Mouse (Mus musculus): ENCODE results near the gene Hist2h2ac.
"Not testable (repeated sequence)": the region's sequence is repeated elsewhere in the genome, so short reads cannot be mapped to it uniquely, and the experiment has no call there.

Hist2h2ac gene

DNA sequence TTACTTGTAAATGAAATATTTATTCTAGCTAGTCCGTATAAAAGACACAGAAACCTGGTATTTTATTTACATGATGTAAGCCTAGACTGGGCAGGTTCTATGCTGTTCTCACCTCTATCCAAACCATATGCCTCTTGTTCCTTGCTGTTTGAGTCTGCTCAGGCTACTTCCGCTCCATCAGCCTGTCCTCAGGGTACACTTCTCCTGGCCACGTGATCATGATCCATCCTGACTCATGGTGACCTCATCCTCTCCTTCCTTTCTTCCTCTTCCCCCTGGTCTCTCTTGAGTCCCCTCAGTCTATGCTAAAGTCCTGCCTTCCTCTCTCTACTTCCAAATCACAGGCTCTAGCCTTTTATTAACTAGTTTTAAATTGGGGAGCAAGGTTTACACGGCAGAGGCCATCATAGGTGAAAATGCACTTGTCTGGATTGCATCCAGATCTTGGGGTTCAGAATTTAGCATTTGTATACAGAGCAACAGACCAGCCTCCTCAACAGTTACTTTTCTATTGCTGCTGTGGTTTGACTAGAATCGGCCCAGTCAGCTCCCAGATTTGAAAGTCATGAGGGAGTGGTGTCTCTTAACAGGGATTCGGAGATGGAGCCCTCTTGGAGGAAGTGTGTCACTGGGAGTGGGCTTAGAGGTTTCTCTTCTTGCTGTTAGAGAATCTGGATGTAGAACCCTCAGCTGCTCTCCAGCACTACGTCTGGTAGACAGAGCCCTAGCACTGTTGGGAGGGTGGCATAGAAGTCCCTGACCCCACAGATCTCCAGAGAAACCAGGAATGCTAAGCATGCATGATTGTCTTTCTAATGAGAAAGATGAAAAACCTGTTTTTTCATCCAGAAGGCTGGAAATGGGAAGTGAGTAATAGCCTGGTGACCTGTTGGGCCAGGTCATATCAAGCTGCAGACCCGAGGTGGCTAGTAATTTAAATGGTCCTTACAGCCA, 6.3 kb upstream of the Hist2h2ac start:
- DNase-seq: no peak

DNA sequence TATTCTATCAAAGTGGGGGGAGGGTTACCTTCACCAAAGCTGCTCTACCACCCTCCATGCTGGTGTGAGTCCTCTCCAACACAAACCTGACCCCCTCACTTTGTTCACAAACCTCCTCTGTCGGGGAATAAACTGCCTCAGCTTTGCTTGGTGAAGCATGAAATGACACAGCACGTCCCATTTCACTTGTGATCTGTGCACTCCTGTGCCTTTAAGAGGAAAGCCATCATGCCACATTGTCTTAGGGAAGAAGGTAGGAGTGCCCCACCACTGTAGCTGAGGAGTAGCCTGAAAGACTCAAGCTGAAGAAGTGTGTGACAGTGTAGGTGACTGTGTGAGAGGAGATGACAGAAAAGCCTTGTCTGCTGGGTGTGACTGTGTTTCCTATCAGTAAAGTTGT, 4.7 kb upstream of the Hist2h2ac start:
- no peak for DNase-seq

DNA sequence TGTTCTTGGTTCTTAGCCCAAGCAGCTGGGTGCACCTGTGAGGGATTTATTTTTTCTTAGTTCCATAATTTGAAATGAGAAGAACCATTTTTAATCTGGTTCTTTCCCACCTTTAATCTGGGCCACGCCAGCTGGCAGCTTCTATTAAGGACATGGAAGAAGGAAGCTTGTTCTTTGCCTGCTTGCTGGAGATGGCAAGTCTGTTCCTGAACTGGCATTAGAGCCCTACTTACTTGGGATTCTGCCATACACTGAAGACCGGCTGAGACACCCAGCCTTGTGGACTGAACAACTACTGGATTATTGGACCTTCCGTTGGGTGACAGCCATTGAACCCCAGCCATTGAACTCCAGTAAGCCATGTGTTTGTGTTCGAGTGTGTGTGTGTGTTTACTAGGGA, 2.1 kb upstream of the Hist2h2ac start:
- DNase-seq: no peak

DNA sequence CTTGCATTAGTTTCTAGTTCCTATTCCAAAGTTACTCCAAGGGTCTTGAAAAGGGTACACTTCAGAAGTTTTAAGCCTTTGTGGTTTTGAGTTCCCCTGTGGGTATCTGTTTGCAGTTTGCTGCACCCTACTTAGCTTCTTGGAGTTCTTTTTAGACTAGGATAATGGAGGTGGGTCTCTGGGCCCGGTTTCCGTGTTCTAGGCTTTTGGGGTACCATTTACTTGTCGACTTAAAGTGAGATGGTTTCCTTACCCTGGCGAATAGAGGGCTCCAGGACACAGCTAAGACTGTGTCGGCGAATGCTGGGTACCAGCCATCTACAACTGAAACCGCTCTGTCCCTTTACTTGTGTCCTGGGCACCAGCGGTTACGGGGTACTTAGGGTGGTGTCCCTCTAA, 959 bp upstream of the Hist2h2ac start:
- no peak for DNase-seq

DNA sequence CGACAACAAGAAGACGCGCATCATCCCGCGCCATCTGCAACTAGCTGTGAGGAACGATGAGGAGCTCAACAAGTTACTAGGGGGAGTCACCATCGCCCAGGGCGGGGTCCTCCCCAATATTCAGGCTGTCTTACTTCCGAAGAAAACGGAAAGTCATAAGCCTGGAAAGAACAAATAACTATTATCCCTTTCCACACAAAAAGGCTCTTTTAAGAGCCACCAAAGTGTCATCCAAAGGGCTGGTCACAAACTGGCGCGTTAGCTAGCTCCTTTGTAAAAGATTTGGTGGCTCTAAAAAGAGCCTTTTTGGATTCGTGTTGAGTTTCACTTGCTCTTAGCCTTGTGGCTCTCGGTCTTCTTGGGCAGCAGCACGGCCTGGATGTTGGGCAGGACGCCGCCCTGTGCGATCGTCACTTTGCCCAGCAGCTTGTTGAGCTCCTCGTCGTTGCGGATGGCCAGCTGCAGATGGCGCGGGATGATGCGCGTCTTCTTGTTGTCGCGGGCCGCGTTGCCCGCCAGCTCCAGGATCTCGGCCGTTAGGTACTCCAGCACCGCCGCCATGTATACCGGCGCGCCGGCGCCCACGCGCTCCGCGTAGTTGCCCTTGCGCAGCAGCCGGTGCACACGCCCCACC, 432 bp downstream of the Hist2h2ac start:
- DNase-seq: not testable (repeated sequence)

DNA sequence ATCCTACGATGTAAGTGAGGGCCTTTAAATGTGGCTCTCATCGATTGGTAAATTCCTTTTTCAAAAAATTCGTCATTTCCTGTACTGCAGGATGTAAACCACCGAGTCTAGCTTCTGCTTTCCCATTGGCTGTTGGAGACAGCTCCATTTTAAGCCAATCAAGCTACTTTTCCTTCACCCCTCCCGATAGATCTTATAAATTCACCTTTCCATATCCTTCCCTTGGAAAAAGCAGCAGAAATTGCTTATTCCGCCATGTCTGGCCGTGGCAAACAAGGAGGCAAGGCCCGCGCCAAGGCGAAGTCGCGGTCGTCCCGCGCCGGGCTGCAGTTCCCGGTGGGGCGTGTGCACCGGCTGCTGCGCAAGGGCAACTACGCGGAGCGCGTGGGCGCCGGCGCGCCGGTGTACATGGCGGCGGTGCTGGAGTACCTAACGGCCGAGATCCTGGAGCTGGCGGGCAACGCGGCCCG, 984 bp downstream of the Hist2h2ac start, which contains the start of the genes Bola1 and Hist2h2ab:
Gene Bola1 (minus strand): TSS at position 49 of the 470 bp plus-strand sequence.
Gene Hist2h2ab (plus strand): TSS at position 205 of the 470 bp plus-strand sequence.
- peak; percentile 71 to 90 for DNase-seq

DNA sequence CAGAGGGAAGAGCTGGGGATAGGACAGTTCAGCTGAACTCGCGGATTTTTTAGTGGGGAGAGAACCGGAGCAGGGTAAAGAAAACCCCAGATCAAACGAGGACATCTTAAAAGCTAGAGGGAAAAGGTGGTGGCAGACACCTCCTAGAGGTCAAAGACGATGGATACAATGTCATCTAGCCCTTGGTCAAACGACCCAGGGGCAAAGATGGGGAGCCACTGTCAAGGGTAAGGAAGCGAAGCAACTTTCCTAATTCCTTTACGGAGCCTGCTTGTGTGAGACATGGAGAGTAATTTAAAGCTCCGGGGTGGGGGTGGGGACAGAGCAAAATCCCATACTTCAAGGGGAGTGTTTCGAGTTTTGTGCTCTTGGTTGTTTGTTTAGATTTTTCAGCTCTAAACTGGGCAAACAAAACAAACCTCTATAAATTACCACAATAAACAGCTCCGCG, 1.5 kb downstream of the Hist2h2ac start:
- peak in 1 of 2 experiments; percentile 37 for DNase-seq

DNA sequence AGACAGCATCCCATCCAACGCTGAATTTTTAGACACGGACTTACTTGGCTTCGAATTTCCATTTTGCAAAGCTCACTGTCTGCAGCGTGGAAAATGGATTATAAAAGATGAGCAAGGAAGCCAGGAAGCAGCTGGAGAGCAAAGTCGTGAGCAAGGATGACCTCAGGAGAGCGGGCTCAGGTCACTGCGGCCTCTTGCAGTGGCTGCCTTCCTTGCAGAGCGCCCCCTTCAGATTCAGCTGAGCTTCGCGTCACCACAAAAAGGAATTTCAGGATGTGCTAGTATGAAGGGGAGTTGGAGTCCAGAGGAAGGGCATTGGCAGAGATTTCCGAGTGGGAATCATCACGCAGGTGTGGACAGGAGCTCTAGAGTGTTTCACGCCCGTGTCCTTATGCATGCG, 11.4 kb downstream of the Hist2h2ac start:
- DNase-seq: no peak

DNA sequence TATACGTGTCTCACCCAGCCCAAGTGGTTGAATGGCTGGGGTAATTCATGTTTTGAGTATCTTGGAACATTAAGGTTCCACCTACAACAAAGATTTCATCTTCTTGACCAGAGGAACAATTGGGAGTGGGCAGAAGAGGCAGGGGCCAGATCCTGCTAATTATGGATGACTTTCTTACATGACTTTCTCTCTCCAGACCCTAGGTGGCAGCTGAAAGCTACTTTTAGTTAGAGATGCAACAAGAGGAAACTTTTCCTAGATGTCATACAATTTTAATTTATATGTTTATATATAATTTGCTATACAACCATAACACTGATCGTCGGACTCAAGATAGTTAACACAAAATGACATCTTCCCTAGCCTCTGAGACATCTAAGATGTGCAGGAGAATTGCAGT, 12.9 kb downstream of the Hist2h2ac start:
- no peak for DNase-seq

DNA sequence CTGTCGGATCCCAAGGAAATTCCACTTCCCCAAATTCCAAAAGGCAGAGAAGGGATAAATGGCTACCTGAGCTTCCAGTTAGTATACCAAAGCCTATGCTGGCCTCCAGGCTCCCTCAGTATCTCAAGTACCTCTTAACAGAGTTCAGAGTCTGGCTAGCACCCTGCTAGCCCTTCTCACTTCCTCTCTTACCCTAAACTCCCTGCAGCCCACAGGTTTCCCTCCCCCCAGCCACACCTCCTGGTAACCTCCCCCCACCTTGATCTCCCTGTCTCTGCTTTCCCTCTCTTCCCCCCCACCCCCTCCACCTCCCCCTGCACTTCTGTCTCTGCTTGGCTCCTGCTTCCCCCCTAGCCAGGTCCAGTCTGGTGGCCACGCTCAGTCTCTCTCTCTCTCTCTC, 20.9 kb downstream of the Hist2h2ac start:
- no peak for DNase-seq

DNA sequence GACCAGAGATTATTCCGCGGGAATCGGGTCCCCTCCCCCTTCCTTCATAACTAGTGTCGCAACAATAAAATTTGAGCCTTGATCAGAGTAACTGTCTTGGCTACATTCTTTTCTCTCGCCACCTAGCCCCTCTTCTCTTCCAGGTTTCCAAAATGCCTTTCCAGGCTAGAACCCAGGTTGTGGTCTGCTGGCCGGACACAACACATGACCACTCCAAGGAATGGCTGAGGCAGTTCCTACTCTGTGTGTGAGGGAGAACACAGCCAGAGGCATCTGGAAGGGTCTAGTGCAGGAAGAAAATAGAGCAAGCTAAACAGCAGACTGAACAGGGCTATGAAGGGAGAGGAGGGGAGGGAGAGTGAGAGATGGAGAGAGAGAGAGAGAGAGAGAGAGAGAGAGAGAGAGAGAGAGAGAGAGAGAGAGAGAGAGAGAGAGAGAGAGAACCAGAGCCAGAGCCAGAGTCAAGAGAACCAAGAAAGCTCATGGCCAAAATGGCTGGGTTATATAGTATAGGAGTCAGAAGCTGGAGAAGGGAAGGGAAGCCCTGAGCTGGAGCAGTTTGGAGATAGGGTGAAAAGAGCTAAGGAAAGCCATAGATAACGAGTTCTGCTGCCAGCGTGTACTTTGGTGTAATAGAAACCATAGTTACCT, 22.0 kb downstream of the Hist2h2ac start:
- not testable (repeated sequence) for DNase-seq

DNA sequence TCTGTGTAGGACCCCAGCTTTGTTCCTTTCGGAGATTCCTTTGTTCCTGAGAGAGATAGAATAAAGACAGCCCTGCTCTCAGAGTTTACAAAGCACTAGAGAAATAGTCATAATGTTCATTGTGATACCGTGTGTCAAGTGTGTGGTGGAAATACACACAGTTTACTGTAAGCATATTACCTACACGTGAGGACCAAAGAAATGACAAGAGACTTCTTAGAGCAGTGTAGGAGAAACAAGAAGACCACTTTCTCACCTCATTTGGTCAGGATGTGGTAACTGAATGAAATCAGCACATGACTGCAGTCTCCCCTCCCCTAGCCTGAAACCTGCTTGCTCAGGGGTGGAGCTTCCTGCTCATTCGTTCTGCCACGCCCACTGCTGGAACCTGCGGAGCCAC, 22.5 kb downstream of the Hist2h2ac start:
- peak in 1 of 2 experiments; percentile 34 for DNase-seq

DNA sequence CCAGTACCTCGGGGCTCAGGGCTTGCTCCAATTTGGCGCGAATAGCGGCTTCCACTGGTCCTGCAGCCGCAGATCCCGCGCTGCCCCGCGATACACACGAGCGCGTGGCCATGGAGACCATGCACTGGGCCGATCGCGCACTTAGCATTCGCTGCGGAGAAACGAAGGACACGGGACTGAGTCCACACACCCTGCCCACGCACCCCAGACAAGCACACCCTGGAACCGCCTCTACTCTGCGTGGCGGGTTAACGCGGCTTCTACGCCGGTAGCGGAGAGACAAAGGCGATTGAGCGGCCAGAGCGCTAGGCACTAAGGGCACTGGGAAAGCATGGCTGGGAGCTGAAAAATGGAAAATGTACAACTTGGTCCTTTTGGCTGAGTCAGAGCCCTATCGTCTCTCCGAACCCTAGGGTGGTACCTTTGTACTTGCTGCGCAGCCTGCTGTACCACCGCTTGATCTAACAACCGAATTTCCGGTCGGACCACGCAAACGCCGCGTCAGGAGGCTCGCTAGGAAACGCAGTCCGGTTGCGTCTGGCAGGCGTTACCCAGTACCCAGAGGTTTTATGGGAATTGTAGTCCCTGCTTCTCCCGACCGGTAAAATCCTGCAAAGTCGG, 23.4 kb downstream of the Hist2h2ac start:
- DNase-seq: peak; percentile 88 to 90

DNA sequence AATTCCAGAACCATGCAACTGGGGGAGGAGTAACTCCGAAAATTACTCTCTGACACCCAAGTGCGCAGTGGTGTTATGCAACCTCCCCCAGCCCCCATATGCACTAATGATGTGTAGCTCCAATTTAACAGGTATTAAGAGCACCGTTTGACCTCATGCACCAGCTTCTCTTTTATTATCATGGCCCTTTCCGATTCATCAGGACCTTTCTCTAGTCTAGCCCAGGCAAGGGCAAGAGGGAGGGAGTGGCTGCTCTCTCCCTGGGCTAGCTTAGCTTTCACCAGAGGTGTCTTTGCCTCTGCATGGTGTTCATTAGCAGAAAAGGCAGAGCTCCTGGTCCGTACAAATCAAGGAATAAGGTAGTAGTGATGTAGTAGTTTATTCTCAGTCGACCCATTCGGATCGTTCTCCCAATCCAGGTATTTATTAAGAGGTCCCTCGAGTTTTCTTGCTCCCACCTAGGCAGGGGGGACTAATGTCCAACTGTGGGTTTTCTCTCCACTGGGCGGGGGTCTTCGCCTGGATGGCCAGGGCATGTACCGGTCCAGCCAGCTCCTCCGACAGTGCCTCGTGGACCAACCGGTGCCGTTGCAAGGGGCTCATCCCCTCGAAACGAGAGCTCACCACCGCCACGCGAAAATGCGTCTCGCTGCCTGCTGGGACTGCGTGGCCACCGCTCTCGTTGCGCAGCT, 24.1 kb downstream of the Hist2h2ac start:
- DNase-seq: no peak

DNA sequence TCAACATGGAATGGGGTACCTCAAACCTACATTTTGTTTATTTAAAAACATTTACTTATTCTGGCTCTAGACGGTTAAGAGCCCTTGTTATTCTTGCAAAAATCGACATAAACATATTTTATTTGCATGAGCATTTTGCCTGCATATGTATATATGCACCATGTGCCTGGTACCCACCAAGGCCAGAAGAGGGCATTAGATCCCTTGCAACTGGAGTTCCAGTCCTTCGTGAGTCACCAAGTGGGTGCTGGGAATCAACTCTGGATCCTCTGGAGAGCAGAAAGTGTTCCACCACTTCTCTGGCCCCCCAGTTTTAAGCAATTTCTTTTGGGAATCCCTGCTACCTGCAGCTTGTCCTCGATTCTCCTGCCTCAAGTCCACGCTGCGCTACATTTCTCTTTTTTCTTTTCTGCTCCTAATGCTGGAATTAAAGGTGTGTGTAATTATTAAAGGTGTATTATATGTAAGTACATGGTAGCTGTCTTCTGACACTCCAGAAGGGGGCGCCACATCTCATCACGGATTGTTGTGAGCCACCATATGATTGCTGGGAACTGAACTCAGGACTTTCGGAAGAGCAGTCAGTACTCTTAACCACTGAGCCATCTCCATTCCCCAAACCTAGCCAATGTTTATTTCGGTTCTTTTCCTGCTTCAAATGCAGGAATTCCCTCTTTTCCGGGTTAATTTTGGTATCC, 24.9 kb downstream of the Hist2h2ac start:
- DNase-seq: no peak

DNA sequence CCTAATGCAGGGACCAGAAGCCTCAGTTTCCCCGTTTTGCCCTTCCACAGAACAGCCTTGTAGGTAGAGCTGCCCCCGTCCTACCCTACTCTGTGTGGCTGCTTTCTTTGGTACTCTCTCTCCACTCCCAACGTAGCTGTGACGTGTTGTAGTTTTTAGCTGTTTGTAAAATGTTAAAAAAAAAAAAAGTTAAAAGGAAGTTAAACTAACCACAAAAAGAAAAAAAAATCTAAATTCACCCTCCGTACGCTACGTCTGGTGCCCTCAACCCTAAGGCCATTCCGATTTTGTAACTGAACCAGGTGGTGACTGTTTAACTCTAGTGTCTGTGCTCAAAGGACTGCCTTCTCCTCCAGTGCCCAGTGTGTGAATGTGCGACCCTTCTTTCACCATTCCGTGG, 25.7 kb downstream of the Hist2h2ac start:
- no peak for DNase-seq

DNA sequence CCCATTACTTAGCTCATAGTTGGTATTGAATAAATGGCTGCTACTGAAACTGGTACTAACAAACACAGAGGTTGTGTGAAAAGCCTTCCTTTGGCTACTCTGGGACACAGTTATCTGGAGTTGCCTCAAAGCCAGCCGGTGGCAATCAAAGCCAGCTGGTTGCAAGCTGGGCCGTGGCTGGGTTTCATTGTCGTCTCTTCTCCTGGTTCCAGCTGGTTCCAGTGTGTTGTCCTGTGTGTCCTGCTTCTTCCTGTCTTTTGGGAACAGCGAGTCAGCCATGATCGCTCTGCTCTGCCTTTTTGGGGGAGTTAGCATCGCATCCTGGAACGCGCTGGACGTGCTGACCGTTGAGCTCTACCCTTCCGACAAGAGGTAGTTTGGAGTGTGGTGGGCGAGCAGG, 27.7 kb downstream of the Hist2h2ac start:
- DNase-seq: no peak

DNA sequence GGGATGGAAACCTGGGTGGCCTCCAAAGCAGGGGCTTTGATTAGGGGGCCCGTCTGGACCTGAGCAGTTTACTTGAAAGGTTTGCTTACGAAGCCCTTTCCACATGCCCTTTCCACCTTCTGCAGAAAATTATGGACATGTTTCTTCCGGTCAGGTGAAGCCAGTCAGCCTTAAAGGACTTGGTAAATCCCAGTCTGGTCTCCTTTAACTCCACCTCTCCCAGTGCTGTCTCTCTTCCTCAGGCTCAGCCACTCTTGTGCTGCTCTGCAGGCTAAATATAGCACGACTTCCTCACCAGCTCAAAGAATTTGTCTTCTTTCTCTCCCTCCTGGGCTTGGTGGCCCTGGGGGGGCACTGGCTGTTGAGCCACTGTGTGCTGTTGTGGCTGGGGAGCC, 38.3 kb downstream of the Hist2h2ac start:
- DNase-seq: peak; percentile 28 to 49

DNA sequence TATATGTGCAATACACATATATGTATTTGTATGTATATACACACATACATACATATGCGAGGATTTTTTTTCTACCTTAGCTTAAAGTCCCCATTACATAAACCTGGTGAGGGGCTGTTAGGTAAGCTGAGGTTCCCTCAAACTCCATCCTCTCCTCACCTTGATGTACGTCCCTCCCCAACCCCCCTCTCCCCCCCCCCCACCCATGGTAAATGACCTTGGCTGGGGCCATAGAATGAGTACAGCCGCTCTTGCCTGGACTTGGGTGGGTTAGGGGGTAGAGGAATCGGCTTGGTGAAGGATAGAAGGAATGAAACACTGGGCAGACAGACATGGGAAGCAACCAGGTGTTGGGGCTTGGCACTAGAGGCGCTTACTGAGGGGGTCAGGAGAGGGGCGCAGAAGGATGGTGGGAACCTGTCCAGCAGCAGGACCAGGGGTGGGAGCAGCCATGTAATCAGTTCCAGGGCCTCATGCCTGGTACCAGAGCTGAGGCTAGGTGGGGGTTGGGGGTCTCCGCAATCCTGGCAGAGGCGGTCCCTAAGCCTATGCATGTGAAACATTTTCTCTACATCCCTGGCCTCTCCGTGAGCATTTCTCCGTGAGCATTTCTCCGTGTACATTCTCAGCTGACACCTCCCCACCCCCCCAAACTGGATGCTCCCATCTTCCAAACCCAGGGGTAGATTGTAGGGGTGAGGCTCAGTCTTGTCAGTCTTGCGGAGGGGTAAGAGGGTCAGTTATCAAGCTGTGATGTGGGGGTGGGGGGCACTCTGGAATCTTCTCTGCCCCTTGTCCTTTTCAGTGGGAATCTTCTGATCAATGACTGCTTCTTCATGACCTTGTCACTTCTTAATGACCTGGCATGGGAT, 38.9 kb downstream of the Hist2h2ac start:
- no peak for DNase-seq

DNA sequence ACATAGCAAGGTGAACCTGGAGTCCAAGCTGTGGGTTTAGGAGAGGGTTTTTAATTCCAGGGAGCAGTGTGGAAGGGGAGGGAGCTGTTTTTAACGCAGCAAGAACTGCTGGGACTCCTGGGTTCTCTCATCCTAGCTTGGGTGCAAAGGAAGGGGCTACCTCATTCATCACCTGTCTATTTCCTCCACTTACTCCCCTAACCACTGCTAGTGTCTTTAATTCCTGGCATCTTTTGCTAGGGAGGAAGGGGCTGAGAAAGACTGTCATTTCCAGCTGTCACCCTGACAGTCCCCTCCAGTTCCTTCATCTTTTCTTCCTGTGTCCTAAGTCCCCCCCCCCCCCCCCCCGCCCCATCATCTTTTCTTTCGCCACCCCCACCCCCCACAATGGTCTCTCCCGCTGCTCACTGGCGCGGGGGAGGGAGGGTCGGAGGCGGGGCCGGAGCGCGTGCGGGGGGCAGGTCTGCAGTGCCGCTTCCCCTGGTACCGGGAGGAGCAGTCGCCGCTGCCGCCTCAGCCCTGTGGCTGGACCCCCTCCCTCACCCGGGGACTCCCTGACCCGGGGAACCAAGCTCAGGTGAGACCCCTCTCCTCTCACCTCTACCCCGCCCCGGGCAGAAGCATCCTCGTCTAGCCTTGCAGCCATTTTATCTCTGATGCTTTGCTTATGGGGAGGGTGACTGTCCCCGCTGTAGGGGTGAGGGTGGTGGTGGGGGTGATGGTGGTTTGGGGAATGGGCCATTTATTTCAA, 39.8 kb downstream of the Hist2h2ac start, which contains the start of gene Sv2a:
Gene Sv2a (plus strand): TSS at position 425 of the 751 bp plus-strand sequence.
- no peak for DNase-seq

Data from kidney, adult 8-10 months (tissue).